In the genomic region with DNA sequence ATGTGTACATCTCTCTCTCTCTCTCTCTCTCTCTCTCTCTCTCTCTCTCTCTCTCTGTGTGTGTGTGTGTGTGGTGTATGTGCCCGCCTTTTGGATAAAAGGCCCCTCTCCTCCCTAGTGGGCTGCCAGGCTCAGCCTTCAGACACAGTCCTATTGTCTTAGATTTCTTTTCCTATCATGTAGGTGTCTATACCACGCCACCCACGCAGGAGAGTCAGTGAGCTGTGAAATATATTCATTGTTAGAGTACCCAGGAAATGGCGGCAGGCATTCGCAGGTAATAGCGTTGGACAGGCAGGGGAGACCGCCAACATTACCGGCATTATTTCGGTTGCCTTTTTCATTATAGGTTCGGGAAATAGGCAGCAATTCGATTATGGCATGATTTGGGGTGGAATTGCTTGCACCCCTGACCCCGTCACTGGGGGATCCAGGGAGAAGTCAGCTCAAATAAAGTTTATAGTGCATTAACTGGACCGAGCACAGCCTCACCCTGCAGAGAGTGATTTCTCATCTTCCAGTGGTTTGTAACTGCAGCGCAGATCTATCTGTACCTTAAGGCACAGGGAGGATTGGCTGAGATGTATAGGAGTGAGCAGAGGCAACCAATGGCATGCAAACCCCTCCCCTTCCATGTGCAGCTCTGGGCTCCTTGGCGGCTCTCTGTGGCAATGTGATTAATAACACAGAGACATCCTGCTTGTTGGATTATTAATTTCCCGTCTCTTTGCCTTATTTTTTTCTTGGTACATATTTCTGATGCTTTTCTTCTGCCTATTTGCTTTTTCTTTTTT, we compare ENCODE assay signal across 10 mouse cellular contexts.
DNase-seq lines count a peak whose midpoint lies in the region; ATAC-seq lines count a peak whose summit lies in the region.
"Had no signal": no experiment of that assay in that cellular context is flagged by ENCODE, and none has a peak within 500 bp of the region (broad histone marks: within the 10 kb centered on the region; RNA-seq: fewer than 3 reads in every experiment).

No protein-coding gene starts in this region.

- 65% methylated on average over 16 of the region's 16 CpGs for WGBS in neural tube, embryonic 11.5 days
- 48% methylated on average over 16 of the region's 16 CpGs for whole genome bisulfite sequencing in hindbrain, embryonic 12.5 days
- 61% methylated on average over 16 of the region's 16 CpGs for WGBS in limb, embryonic 13.5 days

- 0 out of 2 replicates have a peak, but pooled peaks have one; percentile 35 for ATAC-seq in neural tube, embryonic 11.5 days (ENCODE audit: insufficient read depth, low FRiP score, low TSS enrichment)
- ATAC-seq in hindbrain, embryonic 12.5 days (ENCODE audit: low FRiP score), result peak; percentile 62
- peak; percentile 86 for ATAC-seq in limb, embryonic 13.5 days (ENCODE audit: low FRiP score, low read depth)

- no peaks in the 10 kb centered on the region for H3K9me3 ChIP-seq in neural tube, embryonic 11.5 days (ENCODE audit: control insufficient read depth, low read length)
- no peaks in the 10 kb centered on the region for H3K9me3 ChIP-seq in hindbrain, embryonic 12.5 days (replicated peaks)
- no peaks in the 10 kb centered on the region for H3K9me3 ChIP-seq in limb, embryonic 13.5 days

- H3K4me3 ChIP-seq in neural tube, embryonic 11.5 days (ENCODE audit: low read depth, low read length), result no peak overlapping the region
- no peak overlapping the region for H3K4me3 ChIP-seq in hindbrain, embryonic 12.5 days
- H3K4me3 ChIP-seq in limb, embryonic 13.5 days, result 0 out of 2 replicates have a peak overlapping the region, but pooled peaks have one; percentile 5

- no peak overlapping the region for H3K4me2 ChIP-seq in neural tube, embryonic 11.5 days (ENCODE audit: low read depth)
- H3K4me2 ChIP-seq in hindbrain, embryonic 12.5 days (replicated peaks), result peak overlapping the region; percentile 37
- peak overlapping the region; percentile 53 for H3K4me2 ChIP-seq in limb, embryonic 13.5 days (replicated peaks)

- peak overlapping the region; percentile 56; the same call in 1 of the 2 replicates for H3K27ac ChIP-seq in neural tube, embryonic 11.5 days (ENCODE audit: low read depth, low read length)
- H3K27ac ChIP-seq in hindbrain, embryonic 12.5 days, result peak overlapping the region; percentile 83
- H3K27ac ChIP-seq in limb, embryonic 13.5 days, result no peak overlapping the region

- no peaks in the 10 kb centered on the region for H3K27me3 ChIP-seq in neural tube, embryonic 11.5 days (ENCODE audit: control insufficient read depth, insufficient read depth, low read length)
- no peaks in the 10 kb centered on the region for H3K27me3 ChIP-seq in hindbrain, embryonic 12.5 days
- no peaks in the 10 kb centered on the region for H3K27me3 ChIP-seq in limb, embryonic 13.5 days

- no peaks in the 10 kb centered on the region for H3K36me3 ChIP-seq in neural tube, embryonic 11.5 days (ENCODE audit: control insufficient read depth, insufficient read depth, low read length)
- no peaks in the 10 kb centered on the region for H3K36me3 ChIP-seq in hindbrain, embryonic 12.5 days
- no peaks in the 10 kb centered on the region for H3K36me3 ChIP-seq in limb, embryonic 13.5 days

- peak; percentile 25 for DNase-seq in neural tube, embryonic 11.5 days (ENCODE audit: low spot score)
- no peak for DNase-seq in neural tube, embryonic 10.5 days (ENCODE audit: extremely low spot score, low spot score)
- no peak for DNase-seq in frontal cortex, postnatal 25 days (ENCODE audit: low spot score in 2 of 2)
- no peak for DNase-seq in left cerebral cortex, postnatal 36 days (ENCODE audit: low spot score in 2 of 2)
- no peak for DNase-seq in cerebellum, adult 18-20 months
- no peak for DNase-seq in gastrocnemius, postnatal 4 days (ENCODE audit: low spot score in 2 of 2)
- DNase-seq: cerebellum, adult 9-11 months; lung, postnatal 36 days had no signal

- intact Hi-C loops in left cerebral cortex, postnatal 36 days (cut with DNase I), result no loop called here

- peaks cover 15% of the 10 kb centered on the region for H3K4me1 ChIP-seq in neural tube, embryonic 11.5 days (ENCODE audit: control insufficient read depth, insufficient read depth, low read length)
- H3K4me1 ChIP-seq in hindbrain, embryonic 12.5 days, result peaks cover 50% of the 10 kb centered on the region
- H3K4me1 ChIP-seq in limb, embryonic 13.5 days, result peaks cover 23% of the 10 kb centered on the region

- no peak overlapping the region for H3K9ac ChIP-seq in neural tube, embryonic 11.5 days (ENCODE audit: low read length)
- no peak overlapping the region for H3K9ac ChIP-seq in hindbrain, embryonic 12.5 days
- H3K9ac ChIP-seq in limb, embryonic 13.5 days, result no peak overlapping the region

Comparison
In these comparisons a context has a peak if more than half of its experiments do, and no peak if none do; other contexts are left out.
1. ATAC-seq: peak in every context shown above with its lines; median percentile 86 in limb, embryonic 13.5 days; 62 in hindbrain, embryonic 12.5 days; 35 in neural tube, embryonic 11.5 days.